Mouse (Mus musculus): ENCODE measurements around the gene Nckap5l. TPM values are rescaled to one million over a fixed set of nuclear protein-coding genes. Genes with fewer than 3 reads are reported as not detected.

Gene Nckap5l
- total RNA-seq, 2 experiments from 2014 or later = 3.6 to 4.0 TPM

DNA sequence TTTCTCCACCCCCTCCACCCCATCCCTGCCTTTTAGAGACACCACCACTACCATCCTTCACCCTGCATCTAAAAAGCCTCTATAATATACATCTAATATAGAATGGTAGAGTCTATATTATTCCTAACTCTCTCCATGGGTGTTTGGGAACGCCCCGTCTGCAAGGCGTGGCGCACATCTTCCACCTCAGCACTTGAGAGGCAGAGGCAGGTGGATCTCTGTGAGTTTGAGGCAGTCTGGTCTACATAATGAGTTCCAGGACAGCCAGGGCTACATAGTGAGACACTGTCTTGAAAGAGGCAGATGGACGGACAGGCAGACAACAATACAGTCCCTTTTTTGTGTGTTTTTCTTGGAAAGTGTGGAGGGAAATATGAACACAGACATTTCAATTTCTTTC, 82.5 kb downstream of the Nckap5l start:
- intact Hi-C loops (cut with DNase I) = no loop called here
- no peak for DNase-seq

DNA sequence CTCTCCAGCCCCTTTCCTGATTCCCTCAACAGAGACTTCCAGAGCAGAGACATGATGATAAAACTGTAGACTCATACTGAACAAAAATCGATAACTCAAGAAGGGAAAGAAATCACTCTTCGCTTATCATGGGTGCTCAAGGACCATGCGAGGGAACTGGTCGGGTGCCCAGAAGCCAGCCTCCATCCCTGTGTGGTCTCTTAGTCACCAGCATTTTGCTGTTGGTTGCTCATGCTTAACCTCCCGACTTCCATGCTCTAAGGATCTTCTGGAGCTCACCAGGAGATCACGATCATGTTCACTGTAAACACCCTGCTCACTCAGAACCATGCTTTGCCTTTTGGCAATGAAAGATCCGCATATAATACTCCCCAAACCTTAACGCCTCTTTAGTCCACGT, 84.8 kb downstream of the Nckap5l start:
- no peak for DNase-seq
- intact Hi-C loops (cut with DNase I) = no loop called here

Other genes starting within 250 kb of the Nckap5l start
- gene Kcnh3, start 232.9 kb downstream of the Nckap5l start, total RNA-seq (2021) = under 1 TPM in 1 of 2 experiments, not detected in 1; 0.08 TPM
- gene Mcrs1, start 205.8 kb downstream of the Nckap5l start, total RNA-seq (2021) = 10 to 100 TPM; 25.6 to 28.9 TPM
- gene Prpf40b, start 162.7 kb downstream of the Nckap5l start, total RNA-seq (2021) = 10 to 100 TPM; 21.0 to 23.0 TPM
- gene Fam186b, start 161.9 kb downstream of the Nckap5l start, total RNA-seq (2021) = not detected
- 1 to 10 TPM; 6.6 to 7.0 TPM for gene Fmnl3, start 87.3 kb downstream of the Nckap5l start, total RNA-seq (2021)
- gene Tmbim6, start 64.9 kb downstream of the Nckap5l start, total RNA-seq (2021) = 100 to 1,000 TPM; 165 to 172 TPM
- 1 to 10 TPM; 3.0 to 3.5 TPM for gene Bcdin3d, start 17.0 kb upstream of the Nckap5l start, total RNA-seq (2021)
- gene Faim2, start 70.4 kb upstream of the Nckap5l start, total RNA-seq (2021) = under 1 TPM; 0.05 to 0.26 TPM
- gene Aqp2, start 121.3 kb upstream of the Nckap5l start, total RNA-seq (2021) = not detected
- gene Aqp5, start 133.0 kb upstream of the Nckap5l start, total RNA-seq (2021) = not detected
- gene Aqp6, start 143.7 kb upstream of the Nckap5l start, total RNA-seq (2021) = not detected
- 1 to 10 TPM; 1.9 to 2.4 TPM for gene Racgap1, start 193.9 kb upstream of the Nckap5l start, total RNA-seq (2021)
- under 1 TPM; 0.10 TPM for gene Asic1, start 212.6 kb upstream of the Nckap5l start, total RNA-seq (2021)
- gene Smarcd1, start 244.4 kb upstream of the Nckap5l start, total RNA-seq (2021) = 1 to 10 TPM; 5.5 to 6.1 TPM
- gene Gm17349, start 247.7 kb upstream of the Nckap5l start, total RNA-seq (2021) = 1 to 10 TPM in 1 of 2 experiments, not detected in 1; 1.2 TPM

Data from gastrocnemius, postnatal 36 days (tissue).